Mouse (Mus musculus): ENCODE results near the gene Umps. TPM values are rescaled to one million over a fixed set of nuclear protein-coding genes. Genes with fewer than 3 reads are reported as not detected.

The Umps gene
- polyA plus RNA-seq, 1 experiment from 2014 or later = 66.5 TPM

DNA sequence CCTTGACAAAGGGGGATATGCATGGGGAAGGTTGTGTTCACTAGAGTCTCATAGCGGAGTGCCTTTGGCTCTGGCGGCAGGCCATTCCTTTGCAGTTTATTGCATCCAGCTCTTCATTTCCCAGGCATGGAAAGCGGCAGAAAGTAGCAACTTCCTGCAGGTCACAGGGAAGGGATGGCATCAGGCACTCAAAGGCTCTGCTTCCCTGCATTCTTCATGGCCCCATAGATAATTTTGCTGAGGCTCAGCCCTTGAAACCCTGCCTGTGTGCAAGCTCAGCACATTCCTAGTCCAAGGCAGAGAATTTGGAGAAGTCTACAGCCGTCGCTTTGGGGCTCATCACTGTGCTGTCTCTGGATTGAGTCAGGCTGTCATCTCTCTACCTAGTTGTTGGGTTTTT, 49.4 kb downstream of the Umps start:
- DNase-seq (ENCODE audit: low spot score) = no peak

GRCm38 (mm10) chr16:33916473-33917251, 50.2 kb downstream of the Umps start:
- Histone ChIP-seq H3K4me1 (ENCODE audit: control insufficient read depth, insufficient read depth, low read length) (no peaks in the 10 kb centered on the region), H3K9me3 (ENCODE audit: control insufficient read depth, low read length) (no peaks in the 10 kb centered on the region), H3K4me3 (ENCODE audit: low read depth, low read length) (no peak overlapping the region), H3K4me2 (ENCODE audit: low read depth) (no peak overlapping the region), H3K9ac (ENCODE audit: low read length) (no peak overlapping the region), H3K27ac (ENCODE audit: low read depth, low read length) (no peak overlapping the region), H3K27me3 (ENCODE audit: control insufficient read depth, insufficient read depth, low read length) (no peaks in the 10 kb centered on the region), H3K36me3 (ENCODE audit: control insufficient read depth, insufficient read depth, low read length) (no peaks in the 10 kb centered on the region)
- WGBS = 76% methylated on average over 12 of the region's 12 CpGs
- no peak for ATAC-seq (ENCODE audit: insufficient read depth, low FRiP score, low TSS enrichment)
- DNase-seq (ENCODE audit: low spot score) = no peak

More for the DNA sequence above, 49.4 kb downstream of the Umps start:
- Histone ChIP-seq H3K27ac (ENCODE audit: low read depth, low read length) (no peak overlapping the region), H3K4me3 (ENCODE audit: low read depth, low read length) (no peak overlapping the region), H3K27me3 (ENCODE audit: control insufficient read depth, insufficient read depth, low read length) (no peaks in the 10 kb centered on the region), H3K9me3 (ENCODE audit: control insufficient read depth, low read length) (no peaks in the 10 kb centered on the region), H3K4me1 (ENCODE audit: control insufficient read depth, insufficient read depth, low read length) (no peaks in the 10 kb centered on the region; the same call in 1 of the 2 replicates), H3K9ac (ENCODE audit: low read length) (no peak overlapping the region), H3K4me2 (ENCODE audit: low read depth) (no peak overlapping the region), H3K36me3 (ENCODE audit: control insufficient read depth, insufficient read depth, low read length) (no peaks in the 10 kb centered on the region)
- no peak for ATAC-seq (ENCODE audit: insufficient read depth, low FRiP score, low TSS enrichment)
- WGBS = 55% methylated on average over 5 of the region's 5 CpGs

- H3K36me3 ChIP-seq (ENCODE audit: control insufficient read depth, insufficient read depth, low read length) = no peaks in the 10 kb centered on the region
- H3K9ac ChIP-seq (ENCODE audit: low read length) = no peak overlapping the region
- H3K9me3 ChIP-seq (ENCODE audit: control insufficient read depth, low read length) = no peaks in the 10 kb centered on the region
- no peak overlapping the region for H3K27ac ChIP-seq (ENCODE audit: low read depth, low read length)
- 78% methylated on average over 4 of the region's 4 CpGs for WGBS
- no peak for ATAC-seq (ENCODE audit: insufficient read depth, low FRiP score, low TSS enrichment)
- H3K4me3 ChIP-seq (ENCODE audit: low read depth, low read length) = no peak overlapping the region
- no peak overlapping the region for H3K4me2 ChIP-seq (ENCODE audit: low read depth)
- no peaks in the 10 kb centered on the region for H3K27me3 ChIP-seq (ENCODE audit: control insufficient read depth, insufficient read depth, low read length)
- DNase-seq (ENCODE audit: low spot score) = no peak
- H3K4me1 ChIP-seq (ENCODE audit: control insufficient read depth, insufficient read depth, low read length) = no peaks in the 10 kb centered on the region
Observed at GRCm38 (mm10) chr16:33914997-33915396, 51.8 kb downstream of the Umps start.

DNA sequence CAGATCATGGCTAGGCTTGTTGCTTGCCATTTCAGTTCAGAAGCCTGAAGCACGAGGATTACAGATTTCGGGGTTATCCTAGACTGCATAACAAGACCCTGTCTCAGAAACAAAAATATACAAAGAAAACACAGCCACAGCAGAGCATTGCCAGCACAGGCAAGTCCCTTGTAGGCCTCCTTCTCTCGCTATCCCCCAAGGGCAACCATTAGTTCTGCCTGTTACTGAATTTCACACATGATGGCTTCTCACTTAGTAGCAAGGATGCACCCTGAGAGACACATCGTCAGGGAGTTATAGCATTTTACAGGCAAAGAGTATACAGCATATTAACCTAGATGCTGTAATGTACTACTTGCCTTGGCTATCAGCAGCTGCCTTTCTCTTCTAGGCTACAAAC, 58.6 kb downstream of the Umps start:
- Histone ChIP-seq H3K4me3 (ENCODE audit: low read depth, low read length) (no peak overlapping the region), H3K36me3 (ENCODE audit: control insufficient read depth, insufficient read depth, low read length) (no peaks in the 10 kb centered on the region), H3K4me2 (ENCODE audit: low read depth) (no peak overlapping the region), H3K9me3 (ENCODE audit: control insufficient read depth, low read length) (no peaks in the 10 kb centered on the region), H3K4me1 (ENCODE audit: control insufficient read depth, insufficient read depth, low read length) (peaks cover 19% of the 10 kb centered on the region), H3K27me3 (ENCODE audit: control insufficient read depth, insufficient read depth, low read length) (no peaks in the 10 kb centered on the region), H3K9ac (ENCODE audit: low read length) (no peak overlapping the region), H3K27ac (ENCODE audit: low read depth, low read length) (no peak overlapping the region)
- DNase-seq (ENCODE audit: low spot score) = no peak
- 48% methylated on average over 4 of the region's 4 CpGs for WGBS
- ATAC-seq (ENCODE audit: insufficient read depth, low FRiP score, low TSS enrichment) = no peak

Other genes starting within 250 kb of the Umps start
- 0.20 and 0.23 TPM in 2 replicates for gene Muc13, start 173.0 kb downstream of the Umps start, polyA plus RNA-seq (2014; fragmentation: Nextera tagmentation; extraction: Ambion mirVana)
- 31.5 and 32.4 TPM in 2 replicates for gene Itgb5, start 137.4 kb downstream of the Umps start, polyA plus RNA-seq (2014; fragmentation: Nextera tagmentation; extraction: Ambion mirVana)